In genomic region chr2:90500892-90501291, GRCm38 (mm10) we compare ENCODE assay signal across 26 mouse cellular contexts.
DNase-seq lines count a peak whose midpoint lies in the region; ATAC-seq and TF ChIP-seq lines count a peak whose summit lies in the region.
"Had no signal": no experiment of that assay in that cellular context is flagged by ENCODE, and none has a peak within 500 bp of the region (broad histone marks: within the 10 kb centered on the region; RNA-seq: fewer than 3 reads in every experiment).

No protein-coding gene starts in this region.

- H3K36me3 ChIP-seq in liver, embryonic 12.5 days, result no peaks in the 10 kb centered on the region
- no peaks in the 10 kb centered on the region for H3K36me3 ChIP-seq in C2C12 (ENCODE audit: control insufficient read depth, insufficient read depth)
- H3K36me3 ChIP-seq: hindbrain, embryonic 12.5 days; intestine, embryonic 15.5 days; lung, embryonic 15.5 days had no signal

- peaks cover 46% of the 10 kb centered on the region for H3K79me2 ChIP-seq in C2C12 (ENCODE audit: control insufficient read depth, insufficient read depth)

- H3K27ac ChIP-seq in liver, embryonic 12.5 days, result peak overlapping the region; percentile 36; the same call in 1 of the 2 replicates
- H3K27ac ChIP-seq: hindbrain, embryonic 12.5 days; hindbrain, postnatal 0 days; intestine, embryonic 15.5 days; kidney, postnatal 0 days; lung, embryonic 15.5 days had no signal

- H3K79me3 ChIP-seq in C2C12 (ENCODE audit: low read depth), result peaks cover 2% of the 10 kb centered on the region

- ATAC-seq in liver, embryonic 12.5 days, result no peak
- ATAC-seq in Patski, result peak; percentile 15
- ATAC-seq: forebrain, embryonic 14.5 days; hindbrain, postnatal 0 days had no signal

- DNase-seq in liver (no peak), Patski (ENCODE audit: low read depth, low spot score) (no peak)
- no peak for DNase-seq in lung, postnatal 25 days (ENCODE audit: low spot score)
- DNase-seq in urinary bladder, postnatal 25 days (ENCODE audit: low spot score), result no peak
- DNase-seq in adrenal gland, postnatal 10 days, result no peak
- DNase-seq: adrenal gland, postnatal 25 days; cerebellum, adult 11-12 months; cerebellum, postnatal 10 days; gastrocnemius, postnatal 36 days; heart, adult 18-20 months; heart, postnatal 36 days; kidney, adult 8-10 months; kidney, postnatal 4 days; lung, postnatal 36 days; midbrain, embryonic 14.5 days; right cerebral cortex, adult 18-20 months; right cerebral cortex, postnatal 4 days had no signal

- H3ac ChIP-seq in C2C12 (ENCODE audit: control insufficient read depth, insufficient read length, low read depth), result no peak overlapping the region

- CTCF ChIA-PET in Patski (lab: Charles Lee), result interaction anchor here (0.9 to 1.2 kb wide), 4 partner anchors 10 to 124 kb away, joined by 3 to 4 read pairs (median 3); no protein-coding TSS in a partner anchor

- H3K9ac ChIP-seq in liver, embryonic 12.5 days, result no peak overlapping the region
- H3K9ac ChIP-seq: hindbrain, embryonic 12.5 days; intestine, embryonic 15.5 days; lung, embryonic 15.5 days had no signal

- no peak for TF ChIP-seq CTCF in C2C12 (IDR thresholded peaks at IDR 0.05; ENCODE audit: control insufficient read depth, insufficient read depth, insufficient read length)
- no peak for TF ChIP-seq CTCF in Patski (IDR thresholded peaks at IDR 0.05)

- H3K9me3 ChIP-seq in liver, embryonic 12.5 days (replicated peaks), result no peaks in the 10 kb centered on the region
- H3K9me3 ChIP-seq: hindbrain, embryonic 12.5 days; intestine, embryonic 15.5 days; lung, embryonic 15.5 days had no signal

- no peak overlapping the region for H3K4me3 ChIP-seq in liver, embryonic 12.5 days
- H3K4me3 ChIP-seq in C2C12 (ENCODE audit: insufficient read depth, poor library complexity, severe bottlenecking), result no peak overlapping the region
- H3K4me3 ChIP-seq: hindbrain, embryonic 12.5 days; intestine, embryonic 15.5 days; lung, embryonic 15.5 days had no signal

- POLR2A ChIA-PET in Patski (lab: Charles Lee), result no interaction called here

- H3K4me2 ChIP-seq in liver, embryonic 12.5 days, result no peak overlapping the region
- H3K4me2 ChIP-seq: heart, embryonic 11.5 days; hindbrain, embryonic 12.5 days; intestine, embryonic 15.5 days; lung, embryonic 15.5 days had no signal

- in situ Hi-C loops in Patski (cut with MboI; ENCODE audit: low pct_unique_long_range_greater_than_20kb), result no loop called here

- H3K27me3 ChIP-seq in liver, embryonic 12.5 days (replicated peaks), result no peaks in the 10 kb centered on the region
- H3K27me3 ChIP-seq in C2C12 (ENCODE audit: control insufficient read depth, insufficient read depth, insufficient read length) (no peaks in the 10 kb centered on the region), Patski (no peaks in the 10 kb centered on the region)
- H3K27me3 ChIP-seq: hindbrain, embryonic 12.5 days; intestine, embryonic 15.5 days; lung, embryonic 15.5 days had no signal

- H3K4me1 ChIP-seq in liver, embryonic 12.5 days, result peaks cover 80% of the 10 kb centered on the region
- H3K4me1 ChIP-seq: hindbrain, embryonic 12.5 days had no signal

TF ChIP-seq in C2C12, 6 proteins besides CTCF, POLR2A, EP300 and RAD21:
- TF ChIP-seq FOSL1 (IDR thresholded peaks at IDR 0.05; ENCODE audit: insufficient read depth, low read length, poor library complexity, severe bottlenecking), result peak; percentile 26
- no peak for TF ChIP-seq MAX (IDR thresholded peaks at IDR 0.05)
- TF ChIP-seq USF1 (IDR thresholded peaks at IDR 0.05; ENCODE audit: low read depth), result no peak
TF ChIP-seq in C2C12: peak in this region for 1.
